Comparison of ENCODE assay signal across 8 mouse cellular contexts in genomic region chr7:34312786-34313442, GRCm38 (mm10). TPM values are rescaled to one million over a fixed set of nuclear protein-coding genes. Genes with fewer than 3 reads are reported as not detected.
DNase-seq lines count a peak whose midpoint lies in the region; ATAC-seq and TF ChIP-seq lines count a peak whose summit lies in the region.

No protein-coding gene starts in this region.

- no peak for TF ChIP-seq POLR2A in cortical plate, adult 2 months (IDR thresholded peaks at IDR 0.05; ENCODE audit: extremely low read depth, insufficient read depth, low read length)
- no peak for TF ChIP-seq POLR2A in myocyte (IDR thresholded peaks at IDR 0.05; ENCODE audit: insufficient read length, low read depth)

- H3K79me2 ChIP-seq in myocyte (ENCODE audit: control insufficient read depth, insufficient read depth): peaks cover 49% of the 10 kb centered on the region

- peak overlapping the region; percentile 95 for H3K4me3 ChIP-seq in cortical plate, adult 2 months (ENCODE audit: insufficient read depth, low read length)
- H3K4me3 ChIP-seq in liver, embryonic 13.5 days (replicated peaks): peak overlapping the region; percentile 100
- peak overlapping the region; percentile 36 for H3K4me3 ChIP-seq in myocyte

- peak overlapping the region; percentile 83 for H3K4me2 ChIP-seq in liver, embryonic 13.5 days
- peak overlapping the region; percentile 78 for H3K4me2 ChIP-seq in myocyte (ENCODE audit: low read depth)

- H3K27ac ChIP-seq in cortical plate, adult 2 months (ENCODE audit: insufficient read depth, low read length): peak overlapping the region; percentile 95
- H3K27ac ChIP-seq in liver, embryonic 13.5 days: peak overlapping the region; percentile 97

- DNase-seq in thymus, postnatal 10 days (ENCODE audit: low spot score in 2 of 2): peak; percentile 27 to 30
- no peak for DNase-seq in thymus, postnatal 36 days
- DNase-seq in gastrocnemius, postnatal 36 days: peak; percentile 54 to 58
- peak; percentile 12 for DNase-seq in hindlimb bud, embryonic 11.5 days (ENCODE audit: extremely low spot score, low read depth, low spot score)
- DNase-seq in liver, embryonic 13.5 days: peak; percentile 75
- DNase-seq in natural killer cell, adult 2 months (ENCODE audit: low spot score in 2 of 2): no peak

- H3ac ChIP-seq in myocyte (ENCODE audit: control insufficient read depth, insufficient read length): peak overlapping the region; percentile 66

- H3K9me3 ChIP-seq in liver, embryonic 13.5 days (replicated peaks): no peaks in the 10 kb centered on the region

- H3K9ac ChIP-seq in liver, embryonic 13.5 days: peak overlapping the region; percentile 97

- peaks cover 8% of the 10 kb centered on the region; the same call in 1 of the 2 replicates for H3K4me1 ChIP-seq in cortical plate, adult 2 months (ENCODE audit: control insufficient read depth, insufficient read depth, low read length)
- peaks cover 46% of the 10 kb centered on the region for H3K4me1 ChIP-seq in liver, embryonic 13.5 days (replicated peaks)

- no peaks in the 10 kb centered on the region for H3K27me3 ChIP-seq in liver, embryonic 13.5 days
- H3K27me3 ChIP-seq in myocyte (ENCODE audit: control insufficient read depth, insufficient read depth, insufficient read length): no peaks in the 10 kb centered on the region

- WGBS in liver, embryonic 13.5 days (ENCODE audit: insufficient replicate concordance): under 1% methylated on average over 55 of the region's 73 CpGs

- no peaks in the 10 kb centered on the region; the same call in 1 of the 2 replicates for H3K36me3 ChIP-seq in liver, embryonic 13.5 days
- no peaks in the 10 kb centered on the region for H3K36me3 ChIP-seq in myocyte (ENCODE audit: control insufficient read depth, insufficient read depth)

- intact Hi-C loops in gastrocnemius, postnatal 36 days (cut with DNase I): no loop called here

- TF ChIP-seq CTCF in cortical plate, adult 2 months (IDR thresholded peaks at IDR 0.05; ENCODE audit: extremely low read depth, insufficient read depth, low read length): no peak

- peak; percentile 93 for ATAC-seq in liver, embryonic 13.5 days (ENCODE audit: low read depth)

TF ChIP-seq in myocyte, 11 proteins besides CTCF, POLR2A, EP300 and RAD21:
- TF ChIP-seq POLR2AphosphoS2 (IDR thresholded peaks at IDR 0.05; ENCODE audit: insufficient read length, low read depth): no peak
- no peak for TF ChIP-seq MYOG (IDR thresholded peaks at IDR 0.05; ENCODE audit: control insufficient read depth in 1 of 3, insufficient read depth in 1 of 3, insufficient read length in 2 of 3, low read depth in 2 of 3)
- TF ChIP-seq SRF (IDR thresholded peaks at IDR 0.05; ENCODE audit: control insufficient read depth, insufficient read length, low read depth): no peak
- TF ChIP-seq CEBPB (IDR thresholded peaks at IDR 0.05; ENCODE audit: insufficient read depth, poor library complexity, severe bottlenecking): no peak
- no peak for TF ChIP-seq TCF3 (IDR thresholded peaks at IDR 0.05; ENCODE audit: insufficient read length, low read depth)
- no peak for TF ChIP-seq MAX (IDR thresholded peaks at IDR 0.05; ENCODE audit: low read depth)
- no peak for TF ChIP-seq TCF12 (IDR thresholded peaks at IDR 0.05; ENCODE audit: insufficient read depth, poor library complexity, severe bottlenecking)
- no peak for TF ChIP-seq MYOD1 (IDR thresholded peaks at IDR 0.05; ENCODE audit: control insufficient read depth in 1 of 3, insufficient read length in 2 of 3, low read depth in 2 of 3)
- TF ChIP-seq REST (IDR thresholded peaks at IDR 0.05; ENCODE audit: insufficient read depth, insufficient read length): no peak
- no peak for TF ChIP-seq E2F4 (IDR thresholded peaks at IDR 0.05; ENCODE audit: insufficient read depth)
- no peak for TF ChIP-seq USF1 (IDR thresholded peaks at IDR 0.05; ENCODE audit: low read depth)

RNA-seq across cellular contexts. Expression of gene 4931406P16Rik, which starts 0.4 kb away (rescaled TPM):
- 30.6 and 32.0 TPM in 2 replicates for polyA plus RNA-seq in cortical plate, adult 2 months (2012; rRNA removed)
- total RNA-seq in gastrocnemius, postnatal 36 days (2021): 10 to 100 TPM; 25.8 to 37.3 TPM
- polyA plus RNA-seq in liver, embryonic 13.5 days (2015; fragmentation: Nextera tagmentation; extraction: Ambion mirVana): 11.0 and 19.0 TPM in 2 replicates
- 14.5 TPM for polyA plus RNA-seq in myocyte (2012; fragmentation: generic; extraction: Trizol)

Comparison
In these comparisons a context has a peak if more than half of its experiments do, and no peak if none do; other contexts are left out.
1. DNase-seq: peak in thymus, postnatal 10 days (2 of 2), gastrocnemius, postnatal 36 days (2 of 2), hindlimb bud, embryonic 11.5 days (single experiment) and liver, embryonic 13.5 days (single experiment); none in thymus, postnatal 36 days (0 of 2) and natural killer cell, adult 2 months (0 of 2).
2. H3K4me3 ChIP-seq: peak in every context shown above with its lines; median percentile 100 in liver, embryonic 13.5 days; 95 in cortical plate, adult 2 months; 36 in myocyte.